Mouse (Mus musculus): ENCODE results near the gene Sub1. TPM values are rescaled to one million over a fixed set of nuclear protein-coding genes. Genes with fewer than 3 reads are reported as not detected.

Sub1 gene
- total and polyA plus RNA-seq, 3 experiments, result 7.5 to 90.7 (median 76.8) TPM

- DNase-seq, result no peak
- 92% methylated on average over 14 of the region's 14 CpGs for WGBS
- intact Hi-C loops (cut with DNase I), result no loop called here
Observed at GRCm38 (mm10) chr15:12019443-12019842, 22.7 kb upstream of the Sub1 start.

GRCm38 (mm10) chr15:12018428-12018757, 21.6 kb upstream of the Sub1 start:
- H3K27ac ChIP-seq, result no peak overlapping the region
- H3K36me3 ChIP-seq (ENCODE audit: control insufficient read depth, insufficient read depth, low read length), result no peaks in the 10 kb centered on the region
- no peak overlapping the region for H3K4me3 ChIP-seq
- H3K9ac ChIP-seq (ENCODE audit: low read depth, low read length), result no peak overlapping the region
- no peak for TF ChIP-seq EP300 (IDR thresholded peaks at IDR 0.05; ENCODE audit: insufficient read depth, low read depth, low read length)
- TF ChIP-seq POLR2A (IDR thresholded peaks at IDR 0.05; ENCODE audit: insufficient read depth, low read depth, low read length), result no peak
- TF ChIP-seq CTCF (IDR thresholded peaks at IDR 0.05), result no peak
- WGBS, result 83% methylated on average over 6 of the region's 6 CpGs
- no peaks in the 10 kb centered on the region for H3K4me1 ChIP-seq (ENCODE audit: control insufficient read depth, insufficient read depth, low read length)
- no peaks in the 10 kb centered on the region for H3K27me3 ChIP-seq (ENCODE audit: control insufficient read depth, insufficient read depth, low read length)
- H3K79me2 ChIP-seq (replicated peaks; ENCODE audit: control insufficient read depth, insufficient read depth, low read length), result no peaks in the 10 kb centered on the region
- DNase-seq, result no peak
- intact Hi-C loops (cut with DNase I), result no loop called here

More at GRCm38 (mm10) chr15:12019443-12019842, 22.7 kb upstream of the Sub1 start:
- no peak overlapping the region for H3K27ac ChIP-seq
- H3K36me3 ChIP-seq (ENCODE audit: control insufficient read depth, insufficient read depth, low read length), result no peaks in the 10 kb centered on the region
- TF ChIP-seq EP300 (IDR thresholded peaks at IDR 0.05; ENCODE audit: insufficient read depth, low read depth, low read length), result no peak
- TF ChIP-seq CTCF (IDR thresholded peaks at IDR 0.05), result no peak
- TF ChIP-seq POLR2A (IDR thresholded peaks at IDR 0.05; ENCODE audit: insufficient read depth, low read depth, low read length), result no peak
- no peaks in the 10 kb centered on the region for H3K79me2 ChIP-seq (replicated peaks; ENCODE audit: control insufficient read depth, insufficient read depth, low read length)
- H3K4me3 ChIP-seq, result no peak overlapping the region
- H3K27me3 ChIP-seq (ENCODE audit: control insufficient read depth, insufficient read depth, low read length), result no peaks in the 10 kb centered on the region
- H3K9ac ChIP-seq (ENCODE audit: low read depth, low read length), result no peak overlapping the region
- no peaks in the 10 kb centered on the region for H3K4me1 ChIP-seq (ENCODE audit: control insufficient read depth, insufficient read depth, low read length)

- H3K4me1 ChIP-seq (ENCODE audit: control insufficient read depth, insufficient read depth, low read length), result no peaks in the 10 kb centered on the region
- H3K79me2 ChIP-seq (replicated peaks; ENCODE audit: control insufficient read depth, insufficient read depth, low read length), result no peaks in the 10 kb centered on the region
- H3K27ac ChIP-seq, result no peak overlapping the region
- intact Hi-C loops (cut with DNase I), result no loop called here
- WGBS, result 57% methylated on average over 12 of the region's 13 CpGs
- no peak for DNase-seq
- TF ChIP-seq POLR2A (IDR thresholded peaks at IDR 0.05; ENCODE audit: insufficient read depth, low read depth, low read length), result no peak
- no peak for TF ChIP-seq CTCF (IDR thresholded peaks at IDR 0.05)
- TF ChIP-seq EP300 (IDR thresholded peaks at IDR 0.05; ENCODE audit: insufficient read depth, low read depth, low read length), result no peak
- no peaks in the 10 kb centered on the region for H3K27me3 ChIP-seq (ENCODE audit: control insufficient read depth, insufficient read depth, low read length)
- H3K4me3 ChIP-seq, result no peak overlapping the region
- H3K36me3 ChIP-seq (ENCODE audit: control insufficient read depth, insufficient read depth, low read length), result no peaks in the 10 kb centered on the region
- no peak overlapping the region for H3K9ac ChIP-seq (ENCODE audit: low read depth, low read length)
Observed at GRCm38 (mm10) chr15:12017700-12018427, 21.1 kb upstream of the Sub1 start.

- no peak for DNase-seq
- Histone ChIP-seq H3K4me1 (ENCODE audit: control insufficient read depth, insufficient read depth, low read length) (no peaks in the 10 kb centered on the region), H3K27ac (no peak overlapping the region), H3K9ac (ENCODE audit: low read depth, low read length) (no peak overlapping the region), H3K27me3 (ENCODE audit: control insufficient read depth, insufficient read depth, low read length) (no peaks in the 10 kb centered on the region), H3K79me2 (replicated peaks; ENCODE audit: control insufficient read depth, insufficient read depth, low read length) (no peaks in the 10 kb centered on the region), H3K36me3 (ENCODE audit: control insufficient read depth, insufficient read depth, low read length) (no peaks in the 10 kb centered on the region), H3K4me3 (no peak overlapping the region)
- no peak for TF ChIP-seq POLR2A (IDR thresholded peaks at IDR 0.05; ENCODE audit: insufficient read depth, low read depth, low read length)
- TF ChIP-seq EP300 (IDR thresholded peaks at IDR 0.05; ENCODE audit: insufficient read depth, low read depth, low read length), result no peak
- TF ChIP-seq CTCF (IDR thresholded peaks at IDR 0.05), result no peak
- 73% methylated on average over 5 of the region's 5 CpGs for WGBS
- intact Hi-C loops (cut with DNase I), result no loop called here
Observed at GRCm38 (mm10) chr15:12014197-12014905, 17.6 kb upstream of the Sub1 start.

GRCm38 (mm10) chr15:12013532-12014196, 16.9 kb upstream of the Sub1 start:
- intact Hi-C loops (cut with DNase I), result no loop called here
- no peak for TF ChIP-seq POLR2A (IDR thresholded peaks at IDR 0.05; ENCODE audit: insufficient read depth, low read depth, low read length)
- no peak for TF ChIP-seq EP300 (IDR thresholded peaks at IDR 0.05; ENCODE audit: insufficient read depth, low read depth, low read length)
- no peak for TF ChIP-seq CTCF (IDR thresholded peaks at IDR 0.05)
- WGBS, result 64% methylated on average over 6 of the region's 6 CpGs
- no peak overlapping the region for H3K9ac ChIP-seq (ENCODE audit: low read depth, low read length)
- no peaks in the 10 kb centered on the region for H3K36me3 ChIP-seq (ENCODE audit: control insufficient read depth, insufficient read depth, low read length)
- H3K4me1 ChIP-seq (ENCODE audit: control insufficient read depth, insufficient read depth, low read length), result no peaks in the 10 kb centered on the region
- H3K79me2 ChIP-seq (replicated peaks; ENCODE audit: control insufficient read depth, insufficient read depth, low read length), result no peaks in the 10 kb centered on the region
- H3K27me3 ChIP-seq (ENCODE audit: control insufficient read depth, insufficient read depth, low read length), result no peaks in the 10 kb centered on the region
- no peak overlapping the region for H3K27ac ChIP-seq
- H3K4me3 ChIP-seq, result no peak overlapping the region
- DNase-seq, result no peak
